Mouse (Mus musculus) skeletal muscle tissue, adult 2 months (tissue): Measurements from ENCODE around the gene Cog3.
A peak's percentile ranks its signal among the peaks of the same experiment; 100 is the strongest.
"Not testable (repeated sequence)": the region's sequence is repeated elsewhere in the genome, so short reads cannot be mapped to it uniquely, and the experiment has no call there.

Experiments used
- DNase-seq: peaks from one replicate; pipeline ENCODE4 v3.0.0-alpha.2; 2012; ENCODE audit warnings: low read depth, low spot score

Cog3 gene

DNA sequence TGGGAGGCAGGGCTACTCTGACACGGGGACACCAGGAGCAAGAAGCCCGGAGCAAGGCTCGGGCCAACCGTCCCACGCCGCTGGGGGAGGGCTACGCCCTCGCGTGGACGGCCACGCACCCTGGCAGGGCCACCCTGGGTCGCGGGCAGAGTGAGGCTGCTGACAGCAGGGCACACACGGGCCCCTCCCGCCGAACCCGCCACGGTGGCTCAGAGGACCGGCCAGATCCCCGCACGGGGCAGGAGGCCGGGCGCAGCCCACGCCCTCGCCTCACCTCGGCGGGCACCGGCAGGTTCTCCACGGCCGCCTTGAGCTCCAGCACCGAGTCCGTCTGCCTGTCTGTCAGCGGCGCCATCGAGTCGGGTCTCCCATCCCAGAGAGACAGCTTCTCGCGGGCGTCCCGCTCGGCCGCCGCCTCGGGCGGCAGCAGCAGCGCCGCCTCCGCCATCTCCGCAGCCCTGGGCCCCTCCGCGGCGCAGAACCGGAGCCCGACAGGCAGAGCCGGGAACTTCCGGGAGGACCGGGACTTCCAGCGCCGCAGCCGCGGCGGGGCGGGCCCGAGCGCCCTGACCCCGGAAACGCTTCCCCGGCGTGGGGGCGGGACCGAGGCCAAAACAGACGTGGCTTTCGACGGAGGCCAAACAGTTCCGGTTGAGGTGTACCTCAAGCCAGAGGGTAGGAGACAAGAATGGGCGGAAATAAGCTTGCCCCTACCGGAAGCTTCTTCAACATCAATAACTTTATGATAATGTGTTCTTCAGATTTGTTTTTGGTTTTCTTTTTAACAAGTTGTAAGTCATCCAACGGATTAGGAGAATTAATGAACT lies at the start of gene Cog3:
Cog3 (minus strand) TSS at position 527 of the 827 bp plus-strand sequence.
- peak; percentile 94 for DNase-seq

DNA sequence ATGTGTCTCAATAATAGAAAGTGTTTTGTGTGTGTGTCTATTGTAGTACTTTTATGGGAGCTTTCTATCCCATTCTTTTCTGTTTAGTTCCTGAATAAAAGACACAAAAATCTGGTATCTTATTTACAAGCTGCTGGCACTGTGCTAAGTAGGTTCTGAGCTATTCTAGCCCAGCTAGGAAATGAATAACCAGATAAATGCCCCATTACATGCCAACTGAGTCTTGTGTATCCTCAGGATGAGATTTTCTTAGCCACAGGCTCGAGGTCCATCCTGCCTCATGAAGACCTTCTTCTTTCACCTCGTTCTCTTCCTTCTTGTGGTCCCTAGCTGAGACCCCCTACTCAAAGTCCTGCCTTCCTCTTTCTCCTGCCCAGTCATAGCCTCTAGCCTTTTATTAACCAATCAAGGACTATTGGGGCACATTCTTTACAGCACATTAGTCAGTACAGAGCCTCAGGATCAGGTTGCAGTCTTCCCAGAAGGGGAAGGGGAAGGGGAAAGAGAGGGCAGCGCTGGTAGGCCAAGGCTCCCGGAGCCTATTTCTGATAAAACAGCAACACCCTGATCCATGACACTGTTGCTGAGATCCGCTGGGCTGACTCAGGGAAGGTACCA lies 43.6 kb upstream of the Cog3 start:
- no peak for DNase-seq

DNA sequence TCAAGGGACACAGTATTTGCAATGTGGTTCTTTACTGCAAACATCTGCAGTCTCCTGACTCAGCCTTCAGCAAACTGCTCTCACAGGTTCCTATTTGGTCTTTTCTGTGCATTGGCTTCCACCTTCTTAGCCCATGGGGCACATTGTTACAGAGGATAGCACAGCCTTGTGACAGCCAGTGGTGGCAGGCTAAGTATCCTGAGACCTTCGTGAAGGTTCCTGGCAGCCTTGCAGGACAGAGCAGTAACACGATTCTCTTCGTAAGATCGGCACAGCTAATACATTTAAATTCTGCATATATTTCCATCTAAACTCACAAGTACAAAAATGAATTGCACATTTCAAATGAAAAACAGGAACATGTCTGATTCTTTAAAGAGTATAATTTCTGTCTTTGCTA lies 41.6 kb upstream of the Cog3 start:
- DNase-seq = peak; percentile 66

DNA sequence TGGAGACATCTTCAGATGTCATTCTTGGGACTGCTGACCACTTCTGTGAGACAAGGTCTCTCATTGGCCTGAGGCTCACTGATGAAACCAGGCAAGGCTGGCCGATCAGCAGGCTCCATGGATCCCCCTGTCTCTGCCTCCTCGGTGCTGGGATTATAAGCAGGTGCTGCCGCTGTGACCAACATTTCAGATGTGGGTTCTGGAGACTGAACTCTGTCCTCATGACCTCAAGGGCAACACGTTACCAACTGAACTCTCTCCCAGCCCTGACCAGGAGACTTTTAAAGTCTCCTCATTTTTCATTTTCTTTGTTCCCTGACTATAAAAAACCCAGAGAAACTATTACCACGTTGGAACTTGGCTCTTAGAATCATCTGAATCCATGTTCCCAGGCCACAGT lies 40.4 kb upstream of the Cog3 start:
- DNase-seq = no peak

DNA sequence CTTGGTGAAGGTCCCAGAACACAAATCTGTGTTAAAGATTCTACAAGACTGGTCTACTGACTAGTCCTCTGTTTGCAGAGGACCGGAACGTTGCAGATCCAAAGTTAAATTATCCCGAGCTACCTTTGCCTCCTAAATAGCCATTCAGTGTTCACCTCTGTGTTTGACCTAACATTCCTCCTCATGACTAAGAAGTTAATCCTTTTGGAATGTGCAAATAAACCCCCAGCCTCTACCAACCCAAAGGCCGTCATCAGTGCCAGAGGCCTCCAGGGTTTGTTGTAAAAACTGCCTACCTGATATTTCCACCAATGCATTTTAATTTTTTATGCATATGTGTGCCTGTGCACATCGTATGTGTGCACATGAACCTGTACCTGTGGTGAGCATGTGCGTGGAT lies 40.0 kb upstream of the Cog3 start:
- DNase-seq = no peak

DNA sequence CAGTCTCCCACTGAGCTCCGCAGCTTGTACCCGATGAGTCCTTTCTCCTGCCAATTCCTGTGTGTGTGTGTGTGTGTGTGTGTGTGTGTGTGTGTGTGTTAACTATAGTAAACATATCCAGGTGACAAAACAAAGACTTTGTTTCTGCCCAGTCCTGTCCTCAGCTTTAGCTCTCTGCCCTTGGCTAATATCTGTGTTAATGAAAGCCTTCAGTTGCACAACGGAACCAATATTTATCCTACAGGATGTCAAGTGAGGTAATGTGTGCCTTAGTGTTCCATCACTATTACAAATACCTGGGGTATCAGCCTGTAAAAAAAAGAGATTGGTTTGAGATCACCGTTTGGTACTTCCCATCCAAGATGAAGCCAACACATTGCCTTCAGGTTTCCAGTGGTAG lies 38.8 kb upstream of the Cog3 start:
- DNase-seq = no peak

DNA sequence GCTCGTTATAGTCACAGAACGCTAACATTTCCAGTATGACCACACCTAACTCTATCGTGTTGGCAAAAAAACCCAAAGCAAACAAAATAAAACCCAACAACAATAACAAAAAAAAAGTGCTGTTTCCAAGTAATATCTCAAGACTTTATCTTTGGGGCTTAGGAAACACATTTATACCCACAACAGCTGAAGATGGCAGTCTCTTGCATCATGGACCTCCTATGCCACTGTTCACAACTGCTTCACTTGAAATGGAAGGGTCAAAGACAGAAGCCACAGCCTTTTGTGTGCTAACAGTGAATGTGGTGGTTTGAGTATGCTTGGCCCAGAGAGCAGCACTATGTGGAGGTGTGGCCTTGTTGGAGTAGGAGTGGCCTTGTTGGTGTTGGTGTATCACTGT lies 37.1 kb upstream of the Cog3 start:
- DNase-seq = no peak

DNA sequence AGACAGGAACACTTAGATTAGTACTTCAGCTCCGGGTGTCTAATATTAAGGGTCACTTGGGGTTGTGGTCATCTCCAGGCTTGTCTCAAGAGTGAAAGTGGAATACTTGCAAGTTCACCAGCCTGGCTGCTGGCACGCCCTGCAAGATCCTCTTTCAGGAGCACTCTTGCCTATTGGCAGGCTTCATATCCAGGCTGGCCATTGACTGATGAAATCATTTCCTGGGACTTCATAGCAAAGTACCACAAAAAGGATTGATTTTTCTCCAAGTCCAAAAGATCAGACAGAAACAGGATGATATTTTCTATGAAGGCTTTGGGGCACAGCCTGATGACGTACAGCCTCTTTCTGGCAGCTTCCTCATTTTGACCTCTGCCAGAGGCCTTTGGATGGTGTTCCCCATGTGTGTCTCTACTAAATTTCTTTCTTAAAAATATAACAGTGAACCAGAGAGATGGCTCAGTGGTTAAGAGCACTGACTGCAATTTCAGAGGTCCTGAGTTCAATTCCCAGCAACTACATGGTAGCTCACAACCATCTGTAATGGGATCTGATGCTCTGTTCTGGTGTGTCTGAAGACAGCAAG lies 36.2 kb upstream of the Cog3 start:
- peak; percentile 74 for DNase-seq

DNA sequence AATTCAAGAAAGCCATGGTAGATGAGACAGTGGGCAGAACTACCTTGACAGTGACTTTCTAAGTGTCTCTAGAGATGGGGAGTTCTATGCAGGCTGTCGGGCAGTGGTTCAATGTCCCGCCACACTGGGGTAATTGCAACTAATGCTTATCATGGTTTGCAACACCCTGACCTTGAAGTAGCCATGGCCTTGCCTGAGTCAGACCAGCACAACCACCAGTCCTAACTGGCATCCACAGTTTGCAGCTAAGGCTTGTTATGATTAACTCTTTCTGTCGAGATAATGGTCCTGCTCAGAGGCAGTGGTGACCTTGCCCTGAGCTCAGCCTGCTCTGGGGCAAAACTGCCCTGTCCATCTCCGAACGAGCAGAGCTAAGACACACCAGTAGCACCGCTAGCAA lies 35.0 kb upstream of the Cog3 start:
- DNase-seq = no peak

DNA sequence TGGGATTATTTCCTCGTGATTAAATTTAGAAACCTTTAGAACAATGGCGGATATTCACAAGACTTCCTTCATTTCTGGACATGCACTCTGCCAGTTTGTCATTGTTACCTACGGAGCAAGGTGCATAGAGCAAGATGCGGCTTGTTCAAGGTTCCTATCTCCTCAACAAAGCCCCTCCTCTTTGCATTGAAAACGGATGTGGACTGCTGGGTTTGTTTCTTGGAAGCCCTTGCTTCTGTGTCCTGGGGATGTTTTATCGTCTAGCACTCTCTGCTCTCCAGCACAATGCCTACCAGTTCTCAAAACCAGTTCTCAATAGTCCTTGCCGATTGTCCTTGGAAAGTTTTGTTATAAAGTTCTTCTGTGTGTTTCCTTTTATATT lies 33.5 kb upstream of the Cog3 start:
- no peak for DNase-seq

DNA sequence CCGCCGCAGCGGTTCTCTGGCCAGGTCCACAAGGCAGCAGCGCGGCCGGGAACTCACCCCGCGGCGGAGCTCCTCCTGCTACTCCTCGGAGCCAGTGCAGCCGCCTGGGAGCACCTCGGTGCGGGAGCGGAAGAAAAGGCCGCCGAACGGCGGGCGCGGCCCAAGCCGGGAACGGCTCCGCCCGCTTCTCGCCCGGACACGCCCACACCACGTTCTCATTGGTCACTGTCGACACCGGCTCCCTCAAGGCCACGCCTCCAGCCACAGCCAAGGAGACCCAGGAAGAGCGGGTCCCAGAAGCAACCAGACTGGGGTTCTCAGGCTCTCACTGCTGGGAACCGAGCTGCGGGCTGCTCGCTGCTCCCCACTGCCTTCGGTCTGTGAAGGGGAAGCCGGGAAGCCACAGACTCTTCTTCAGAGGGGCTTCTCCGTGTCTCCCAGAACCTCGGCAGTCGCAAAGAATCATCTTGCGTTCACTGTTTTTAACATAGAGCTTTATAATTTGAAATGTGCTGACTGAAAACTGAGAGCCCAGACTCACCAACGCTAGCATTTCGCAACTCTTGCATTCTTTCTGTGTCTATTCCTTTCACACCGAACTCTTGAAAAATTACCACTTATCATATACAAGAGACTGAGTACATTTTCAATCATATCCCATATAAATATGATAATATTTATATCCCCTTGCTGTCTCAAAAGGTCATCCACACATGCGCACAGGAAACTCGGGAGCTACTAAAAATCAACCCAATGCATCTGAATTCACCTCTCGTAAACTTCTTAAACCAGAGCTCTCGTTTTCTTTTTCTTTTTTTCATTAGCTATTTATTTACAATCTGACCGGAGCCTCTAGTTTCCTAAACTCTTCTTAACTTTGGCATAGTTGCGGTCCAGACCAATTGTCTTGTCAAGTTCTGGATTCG lies 32.8 kb upstream of the Cog3 start, which contains the start of gene Slc25a30:
Slc25a30 (minus strand) TSS at position 170 of the 926 bp plus-strand sequence.
- peak; percentile 94 for DNase-seq

DNA sequence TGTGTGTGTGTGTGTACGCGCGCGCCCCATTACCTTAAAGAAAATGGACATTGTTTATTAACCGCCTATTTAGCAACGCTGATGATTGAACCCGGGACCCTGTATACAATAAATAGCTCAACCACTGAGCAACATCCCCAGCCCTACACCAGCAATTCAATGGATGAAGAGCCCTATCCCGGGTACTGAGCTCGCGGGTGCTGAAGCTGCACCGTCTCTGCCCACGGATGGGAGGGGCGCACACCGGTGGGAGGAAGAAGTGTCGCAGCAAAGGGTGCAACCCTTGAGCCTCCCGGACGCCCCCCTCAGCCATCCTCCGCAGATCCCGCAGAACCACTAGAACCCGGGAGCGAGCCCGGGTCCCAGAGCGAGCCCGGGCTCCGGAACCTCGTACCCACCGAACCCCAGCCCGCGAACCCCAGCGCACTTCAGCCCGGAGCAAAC lies 32.1 kb upstream of the Cog3 start:
- no peak for DNase-seq

DNA sequence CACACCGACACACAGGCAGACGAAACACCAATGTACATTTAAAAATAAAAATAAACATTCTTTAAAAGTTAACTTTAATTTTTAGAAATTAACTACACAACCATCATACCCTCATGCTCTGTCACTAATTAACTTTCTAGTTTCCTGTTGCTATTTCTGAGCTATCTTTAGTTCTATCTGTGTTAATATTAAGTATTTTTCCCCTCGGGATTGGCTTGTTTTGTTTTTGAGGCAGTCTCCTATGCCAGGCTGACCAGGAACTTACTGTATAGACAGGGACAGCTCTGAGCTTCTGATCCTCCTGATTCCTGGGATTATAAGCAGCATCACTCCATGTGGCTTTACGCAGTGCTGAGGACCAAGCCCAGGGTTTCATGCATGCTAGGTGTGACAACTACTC lies 25.6 kb upstream of the Cog3 start:
- no peak for DNase-seq

DNA sequence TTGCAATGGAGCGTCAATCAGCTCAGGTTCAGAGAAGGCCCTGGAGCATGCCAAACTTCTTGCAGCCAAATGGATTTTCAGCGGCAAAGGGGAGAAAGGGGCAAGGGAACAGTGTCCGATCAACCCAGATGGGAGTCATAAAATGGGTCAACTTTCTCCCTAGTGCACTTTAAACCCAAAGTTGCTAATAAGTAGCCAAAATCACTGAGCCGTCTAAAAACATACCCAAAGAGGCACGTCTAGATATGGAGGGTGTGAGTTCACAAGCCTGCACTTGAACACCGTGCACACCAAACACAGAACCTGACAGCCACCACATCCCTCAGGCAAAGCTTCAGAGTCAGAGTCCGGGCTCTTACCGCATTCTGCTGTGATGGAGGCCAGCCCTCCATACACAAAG lies 22.3 kb upstream of the Cog3 start:
- DNase-seq = no peak

DNA sequence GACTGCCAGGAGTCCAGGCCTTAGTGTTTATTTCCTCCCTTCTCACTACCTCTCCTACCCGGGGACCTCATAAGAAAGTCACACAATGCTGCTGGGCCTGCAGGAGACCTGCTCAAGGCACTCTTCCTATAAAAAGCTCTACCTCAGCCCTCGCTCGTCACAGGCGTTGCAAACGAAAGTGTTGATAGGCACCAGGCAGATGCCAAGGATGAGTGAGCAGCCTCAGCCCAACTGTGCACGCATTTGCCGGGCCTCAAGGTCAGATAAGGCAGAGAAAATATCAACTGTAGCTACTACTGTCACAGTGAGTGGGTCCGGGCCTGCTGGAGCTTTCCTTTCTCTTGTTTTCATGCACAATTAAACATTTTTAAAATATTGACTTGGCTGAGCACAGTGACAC lies 19.1 kb upstream of the Cog3 start:
- DNase-seq = no peak

DNA sequence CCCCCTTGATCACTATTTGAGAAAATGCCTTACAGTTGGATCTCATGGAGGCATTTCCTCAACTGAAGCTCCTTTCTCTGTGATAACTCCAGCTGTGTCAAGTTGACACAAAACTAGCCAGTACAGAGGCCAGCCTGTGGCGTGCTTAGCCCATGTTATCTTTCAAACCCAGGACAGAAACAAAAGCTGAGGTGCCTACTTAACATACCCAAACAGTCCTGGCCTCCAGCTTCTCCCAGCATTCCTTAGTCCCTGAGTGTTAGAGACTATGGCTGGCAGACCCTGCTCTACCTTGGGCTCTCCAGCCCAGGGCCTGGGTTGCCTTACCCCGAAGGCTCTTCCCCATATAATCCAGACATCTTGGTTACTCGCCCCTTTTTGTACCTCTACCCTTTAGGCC lies 18.1 kb upstream of the Cog3 start:
- DNase-seq = not testable (repeated sequence)

DNA sequence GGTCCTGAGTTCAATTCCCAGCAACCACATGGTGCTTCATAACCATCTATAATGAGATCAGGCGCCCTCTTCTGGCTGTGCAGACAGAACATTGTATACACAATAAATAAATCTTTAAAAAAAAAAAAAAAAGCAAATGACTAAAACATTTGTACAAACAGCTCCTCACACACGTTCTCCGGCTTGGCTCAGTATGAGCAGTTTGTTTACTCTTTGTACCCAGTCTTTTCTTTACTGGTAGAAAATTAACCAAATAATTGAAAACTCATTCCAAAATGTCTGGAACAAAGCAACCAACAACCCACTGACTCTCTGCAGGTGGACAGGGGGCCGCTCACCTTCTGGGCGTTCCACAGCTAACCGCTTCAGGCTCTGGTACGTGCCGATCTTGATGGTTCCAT lies 16.8 kb upstream of the Cog3 start:
- DNase-seq = no peak

DNA sequence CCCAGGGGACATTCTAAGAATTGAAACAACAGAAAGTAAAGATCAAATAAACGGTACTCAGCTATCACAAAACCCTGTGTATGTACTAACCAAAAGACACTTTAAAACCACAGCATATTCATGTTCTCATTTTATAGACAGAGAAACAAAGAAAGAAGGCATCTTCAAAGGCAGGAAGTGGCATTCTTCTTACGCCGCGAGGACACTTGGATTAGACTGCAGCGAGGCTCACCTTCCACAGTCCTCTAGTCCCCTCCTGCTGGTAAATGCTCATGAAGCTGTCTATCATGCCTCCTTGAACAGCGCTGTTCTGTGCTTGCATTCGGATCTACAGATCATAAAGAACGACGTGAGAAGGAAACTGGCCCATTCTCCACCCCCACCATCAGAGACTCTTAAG lies 15.0 kb upstream of the Cog3 start:
- DNase-seq = no peak

DNA sequence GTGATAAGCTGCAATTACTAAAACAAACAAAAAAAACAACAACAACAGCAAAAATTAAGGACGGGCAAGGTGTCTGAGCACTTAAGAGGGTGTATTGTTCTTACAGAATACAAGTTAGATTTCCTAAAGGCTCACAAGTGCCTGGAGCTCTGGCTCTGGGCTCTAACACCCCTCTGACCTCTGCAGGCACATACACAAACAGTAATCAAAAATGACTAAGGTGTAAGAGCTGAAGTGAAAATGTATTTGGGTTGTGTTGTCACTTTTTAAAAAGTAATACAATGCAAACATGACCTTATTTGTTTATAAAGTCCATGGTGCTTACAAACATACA lies 13.9 kb upstream of the Cog3 start:
- DNase-seq = no peak

DNA sequence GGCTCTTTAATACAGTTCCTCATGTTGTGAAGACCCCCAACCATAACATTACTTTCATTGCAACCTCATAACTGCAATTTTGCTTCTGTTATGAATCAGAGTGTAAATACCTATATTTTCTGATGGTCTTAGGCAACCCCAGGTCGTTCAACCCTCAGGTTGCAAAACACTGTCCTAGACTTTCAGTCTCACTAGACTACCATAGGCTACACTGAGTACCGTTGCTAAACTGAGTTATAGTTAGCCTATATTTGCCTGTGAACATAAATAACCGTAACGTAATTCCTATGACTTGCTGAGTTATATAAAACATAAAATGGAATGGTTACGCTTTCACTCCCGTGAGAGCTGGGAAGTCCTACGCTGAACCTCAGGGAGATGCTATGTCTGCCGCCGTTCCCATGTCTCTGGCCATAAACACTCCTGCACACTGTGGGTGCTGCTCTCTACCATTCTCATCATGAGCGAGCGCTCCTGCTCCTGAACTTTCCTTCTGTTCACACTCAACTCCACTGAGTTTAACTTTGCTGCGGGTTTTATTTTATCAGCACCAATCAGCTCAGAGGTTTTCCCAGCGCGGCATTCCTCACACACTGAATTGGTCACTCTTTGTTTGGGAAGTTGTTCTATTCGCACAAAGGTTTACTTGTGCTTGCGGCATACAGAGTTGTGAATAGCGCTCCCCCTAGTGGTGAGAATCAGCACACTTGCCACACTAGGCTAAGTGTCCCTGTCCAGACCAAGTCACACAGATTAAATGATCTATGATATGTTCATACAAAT lies 13.4 kb upstream of the Cog3 start:
- peak; percentile 71 for DNase-seq
